Mouse (Mus musculus): ENCODE measurements at regions not wholly inside any gene's neighbourhood (a gene's known extent, or its start where the extent isn't known, plus 50 kb on each side); places are given as distances from the start of the nearest gene placed in this dataset.
A peak's percentile ranks its signal among the peaks of the same experiment; 100 is the strongest.

DNA sequence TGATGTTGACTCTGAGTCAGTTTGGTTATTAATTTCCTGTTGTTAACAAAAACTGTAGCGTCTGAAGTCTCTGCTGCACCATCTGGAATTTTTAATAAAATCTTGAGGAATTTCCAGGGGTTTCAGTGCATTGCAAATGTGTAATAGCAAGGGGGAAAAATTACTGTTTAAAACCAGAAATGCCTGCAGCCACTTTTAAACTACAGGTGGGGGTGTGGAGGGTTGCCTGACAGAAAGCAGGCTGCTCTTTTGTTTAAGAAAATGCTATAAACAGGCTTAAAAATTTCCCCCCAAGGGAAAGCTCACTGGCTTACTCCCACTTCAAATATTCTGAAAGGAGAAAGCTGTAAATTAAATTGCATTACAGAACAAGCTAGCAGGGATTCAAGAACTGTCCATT, 71.8 kb upstream of the Gjb5 start:
- in situ Hi-C loops (cut with MboI; ENCODE audit: low sequenced_read_pairs in 2 of 2, unreplicated experiment in 2 of 2), result no loop called here
- no peak overlapping the region for H3K27ac ChIP-seq (ENCODE audit: insufficient read depth, low read depth, low read length, poor library complexity, severe bottlenecking)
- peaks cover 0 to 1% of the 10 kb centered on the region in 2 experiments; a peak in 1 of 4 replicates for H3K4me1 ChIP-seq (ENCODE audit: control insufficient read depth in 2 of 2, insufficient read depth in 2 of 2, low read length in 2 of 2, poor library complexity in 1 of 2)
- H3K4me3 ChIP-seq (ENCODE audit: insufficient read depth in 1 of 2, low read depth in 1 of 2, low read length in 2 of 2, poor library complexity in 1 of 2, severe bottlenecking in 1 of 2), result no peak overlapping the region
- no peaks in the 10 kb centered on the region for H3K9me3 ChIP-seq (ENCODE audit: control insufficient read depth, insufficient read depth, low read depth, low read length)
- DNase-seq (ENCODE audit: low read depth, low spot score), result no peak
- no peak for TF ChIP-seq ZC3H11A (IDR thresholded peaks at IDR 0.05; ENCODE audit: borderline replicate concordance, low read depth, low read length)
- TF ChIP-seq HCFC1 (IDR thresholded peaks at IDR 0.05; ENCODE audit: borderline replicate concordance, insufficient read depth, low read length), result no peak
- no peak for TF ChIP-seq ZNF384 (IDR thresholded peaks at IDR 0.05; ENCODE audit: low read depth, low read length)
- no peaks in the 10 kb centered on the region for H3K36me3 ChIP-seq (ENCODE audit: control insufficient read depth, insufficient read depth, low read length, poor library complexity, severe bottlenecking)
- H3K9ac ChIP-seq (ENCODE audit: insufficient read depth, low read depth, low read length, poor library complexity, severe bottlenecking), result no peak overlapping the region

DNA sequence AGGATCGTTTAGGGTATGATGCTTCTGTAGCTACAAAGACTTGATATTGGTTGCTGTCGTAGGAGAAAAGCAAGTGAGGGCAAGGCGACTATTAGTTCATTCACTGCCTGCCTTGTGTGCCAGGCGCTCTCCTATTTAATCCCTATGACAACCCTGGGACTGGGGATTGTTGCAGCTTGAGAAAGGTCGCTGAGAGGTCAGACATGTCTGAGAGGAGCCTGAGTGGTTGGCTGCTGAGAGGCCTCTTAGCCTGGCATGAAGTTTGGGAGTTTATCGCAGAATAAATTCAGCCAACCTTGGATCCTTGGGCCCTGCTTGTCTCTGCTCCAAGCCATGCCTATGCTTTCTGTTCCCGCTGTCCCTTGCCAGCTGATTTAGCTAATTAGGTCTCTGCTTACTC, 65.9 kb upstream of the Gjb5 start:
- Histone ChIP-seq H3K4me3 (ENCODE audit: insufficient read depth in 1 of 2, low read depth in 1 of 2, low read length in 2 of 2, poor library complexity in 1 of 2, severe bottlenecking in 1 of 2) (no peak overlapping the region), H3K36me3 (ENCODE audit: control insufficient read depth, insufficient read depth, low read length, poor library complexity, severe bottlenecking) (no peaks in the 10 kb centered on the region), H3K27ac (ENCODE audit: insufficient read depth, low read depth, low read length, poor library complexity, severe bottlenecking) (no peak overlapping the region), H3K9me3 (ENCODE audit: control insufficient read depth, insufficient read depth, low read depth, low read length) (no peaks in the 10 kb centered on the region), H3K4me1 (ENCODE audit: control insufficient read depth in 2 of 2, insufficient read depth in 2 of 2, low read length in 2 of 2, poor library complexity in 1 of 2) (no peaks in the 10 kb centered on the region; a peak in 1 of 4 replicates), H3K9ac (ENCODE audit: insufficient read depth, low read depth, low read length, poor library complexity, severe bottlenecking) (no peak overlapping the region)
- DNase-seq (ENCODE audit: low read depth, low spot score), result no peak
- in situ Hi-C loops (cut with MboI; ENCODE audit: low sequenced_read_pairs in 2 of 2, unreplicated experiment in 2 of 2), result no loop called here
- TF ChIP-seq ZNF384 (IDR thresholded peaks at IDR 0.05; ENCODE audit: low read depth, low read length), result no peak
- TF ChIP-seq ZC3H11A (IDR thresholded peaks at IDR 0.05; ENCODE audit: borderline replicate concordance, low read depth, low read length), result no peak
- no peak for TF ChIP-seq CHD2 (IDR thresholded peaks at IDR 0.05; ENCODE audit: low read depth, low read length)
- no peak for TF ChIP-seq MAFK (IDR thresholded peaks at IDR 0.05; ENCODE audit: insufficient read depth, low read depth, low read length)
- no peak for TF ChIP-seq HCFC1 (IDR thresholded peaks at IDR 0.05; ENCODE audit: borderline replicate concordance, insufficient read depth, low read length)

DNA sequence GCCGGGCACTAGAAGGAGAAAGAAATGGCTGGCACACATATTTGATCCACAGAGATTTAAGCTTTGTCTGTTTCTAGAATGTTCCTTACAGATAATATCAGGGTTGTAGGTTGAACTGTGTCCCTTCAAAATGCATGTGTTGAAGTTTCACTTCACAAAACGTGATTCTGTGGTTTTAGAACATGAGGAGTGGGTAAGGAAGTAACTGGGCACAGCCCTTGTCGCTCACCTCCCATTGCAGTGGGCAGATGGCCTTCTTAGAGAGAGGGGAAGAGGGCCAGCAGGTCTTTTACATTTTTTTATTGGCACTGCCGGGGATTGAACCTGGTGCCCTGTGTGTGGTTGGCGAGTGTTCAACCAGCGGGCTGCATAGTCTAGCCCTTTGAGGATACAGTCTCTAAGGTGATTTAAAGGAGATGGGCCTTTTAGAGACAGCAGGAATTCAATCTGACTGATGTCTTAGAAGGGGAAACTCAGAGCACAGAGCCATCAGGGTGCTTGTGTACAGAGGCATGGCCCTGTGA, 64.0 kb upstream of the Gjb5 start:
- Histone ChIP-seq H3K36me3 (ENCODE audit: control insufficient read depth, insufficient read depth, low read length, poor library complexity, severe bottlenecking) (no peaks in the 10 kb centered on the region), H3K4me1 (ENCODE audit: control insufficient read depth in 2 of 2, insufficient read depth in 2 of 2, low read length in 2 of 2, poor library complexity in 1 of 2) (no peaks in the 10 kb centered on the region; a peak in 1 of 4 replicates), H3K9me3 (ENCODE audit: control insufficient read depth, insufficient read depth, low read depth, low read length) (no peaks in the 10 kb centered on the region), H3K9ac (ENCODE audit: insufficient read depth, low read depth, low read length, poor library complexity, severe bottlenecking) (no peak overlapping the region), H3K4me3 (ENCODE audit: insufficient read depth in 1 of 2, low read depth in 1 of 2, low read length in 2 of 2, poor library complexity in 1 of 2, severe bottlenecking in 1 of 2) (no peak overlapping the region), H3K27ac (ENCODE audit: insufficient read depth, low read depth, low read length, poor library complexity, severe bottlenecking) (no peak overlapping the region)
- TF ChIP-seq CHD2 (IDR thresholded peaks at IDR 0.05; ENCODE audit: low read depth, low read length), result no peak
- TF ChIP-seq ZNF384 (IDR thresholded peaks at IDR 0.05; ENCODE audit: low read depth, low read length), result no peak
- TF ChIP-seq ZC3H11A (IDR thresholded peaks at IDR 0.05; ENCODE audit: borderline replicate concordance, low read depth, low read length), result no peak
- TF ChIP-seq HCFC1 (IDR thresholded peaks at IDR 0.05; ENCODE audit: borderline replicate concordance, insufficient read depth, low read length), result no peak
- no peak for TF ChIP-seq MAFK (IDR thresholded peaks at IDR 0.05; ENCODE audit: insufficient read depth, low read depth, low read length)
- DNase-seq (ENCODE audit: low read depth, low spot score), result no peak
- in situ Hi-C loops (cut with MboI; ENCODE audit: low sequenced_read_pairs in 2 of 2, unreplicated experiment in 2 of 2), result no loop called here

DNA sequence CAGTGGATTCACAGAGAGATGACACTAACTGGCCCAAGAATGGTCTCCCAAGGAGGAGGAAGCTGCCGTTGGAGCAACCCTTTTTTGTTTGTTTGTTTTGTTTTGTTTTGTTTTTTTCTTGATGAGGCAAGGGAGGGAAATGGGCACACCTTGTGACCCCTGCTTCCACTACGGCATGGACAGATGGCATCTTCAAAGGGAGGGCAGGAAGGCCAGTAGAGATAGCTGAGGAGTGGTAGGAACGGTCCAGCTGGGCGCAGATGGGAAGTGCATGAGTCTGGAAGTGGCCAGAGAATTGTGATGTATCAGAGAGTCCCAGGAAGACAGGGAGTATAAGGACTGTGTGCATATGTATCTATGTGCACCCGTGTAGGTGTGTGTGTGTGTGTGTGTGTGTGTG, 63.1 kb upstream of the Gjb5 start:
- H3K4me1 ChIP-seq (ENCODE audit: control insufficient read depth in 2 of 2, insufficient read depth in 2 of 2, low read length in 2 of 2, poor library complexity in 1 of 2), result no peaks in the 10 kb centered on the region; a peak in 1 of 4 replicates
- H3K9ac ChIP-seq (ENCODE audit: insufficient read depth, low read depth, low read length, poor library complexity, severe bottlenecking), result no peak overlapping the region
- no peaks in the 10 kb centered on the region for H3K9me3 ChIP-seq (ENCODE audit: control insufficient read depth, insufficient read depth, low read depth, low read length)
- TF ChIP-seq HCFC1 (IDR thresholded peaks at IDR 0.05; ENCODE audit: borderline replicate concordance, insufficient read depth, low read length) (no peak), ZC3H11A (IDR thresholded peaks at IDR 0.05; ENCODE audit: borderline replicate concordance, low read depth, low read length) (no peak), ZNF384 (IDR thresholded peaks at IDR 0.05; ENCODE audit: low read depth, low read length) (no peak), MAFK (IDR thresholded peaks at IDR 0.05; ENCODE audit: insufficient read depth, low read depth, low read length) (no peak), CHD2 (IDR thresholded peaks at IDR 0.05; ENCODE audit: low read depth, low read length) (no peak)
- H3K27ac ChIP-seq (ENCODE audit: insufficient read depth, low read depth, low read length, poor library complexity, severe bottlenecking), result no peak overlapping the region
- in situ Hi-C loops (cut with MboI; ENCODE audit: low sequenced_read_pairs in 2 of 2, unreplicated experiment in 2 of 2), result no loop called here
- no peak overlapping the region for H3K4me3 ChIP-seq (ENCODE audit: insufficient read depth in 1 of 2, low read depth in 1 of 2, low read length in 2 of 2, poor library complexity in 1 of 2, severe bottlenecking in 1 of 2)
- no peaks in the 10 kb centered on the region for H3K36me3 ChIP-seq (ENCODE audit: control insufficient read depth, insufficient read depth, low read length, poor library complexity, severe bottlenecking)
- DNase-seq (ENCODE audit: low read depth, low spot score), result no peak

DNA sequence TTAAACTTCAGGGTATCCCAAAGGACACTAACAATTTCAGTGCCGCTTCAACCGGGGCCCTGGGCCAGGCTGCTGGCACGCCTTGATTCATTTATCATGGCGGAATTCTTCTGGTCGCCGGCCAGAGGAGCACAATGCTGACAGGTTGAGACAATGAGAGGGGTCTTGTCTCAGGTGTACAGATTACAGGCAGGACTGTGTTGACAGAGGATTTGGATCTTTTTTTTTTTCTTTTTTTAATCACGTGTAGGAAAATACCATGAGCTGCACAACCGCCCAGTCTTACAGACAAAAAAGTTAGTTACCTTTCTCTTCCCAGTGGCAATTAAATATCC, 61.8 kb upstream of the Gjb5 start:
- no peak for DNase-seq (ENCODE audit: low read depth, low spot score)
- H3K4me1 ChIP-seq (ENCODE audit: control insufficient read depth in 2 of 2, insufficient read depth in 2 of 2, low read length in 2 of 2, poor library complexity in 1 of 2), result peaks cover 0 to 2% of the 10 kb centered on the region in 2 experiments; a peak in 2 of 4 replicates
- no peaks in the 10 kb centered on the region for H3K9me3 ChIP-seq (ENCODE audit: control insufficient read depth, insufficient read depth, low read depth, low read length)
- no peaks in the 10 kb centered on the region for H3K36me3 ChIP-seq (ENCODE audit: control insufficient read depth, insufficient read depth, low read length, poor library complexity, severe bottlenecking)
- no peak overlapping the region for H3K27ac ChIP-seq (ENCODE audit: insufficient read depth, low read depth, low read length, poor library complexity, severe bottlenecking)
- in situ Hi-C loops (cut with MboI; ENCODE audit: low sequenced_read_pairs in 2 of 2, unreplicated experiment in 2 of 2), result no loop called here
- H3K4me3 ChIP-seq (ENCODE audit: insufficient read depth in 1 of 2, low read depth in 1 of 2, low read length in 2 of 2, poor library complexity in 1 of 2, severe bottlenecking in 1 of 2), result peak overlapping the region; percentile 4 to 41; a peak in 2 of 4 replicates
- peak overlapping the region; percentile 16; the same call in 1 of the 2 replicates for H3K9ac ChIP-seq (ENCODE audit: insufficient read depth, low read depth, low read length, poor library complexity, severe bottlenecking)
- TF ChIP-seq CHD2 (IDR thresholded peaks at IDR 0.05; ENCODE audit: low read depth, low read length), result no peak
- TF ChIP-seq ZNF384 (IDR thresholded peaks at IDR 0.05; ENCODE audit: low read depth, low read length), result no peak
- no peak for TF ChIP-seq MAFK (IDR thresholded peaks at IDR 0.05; ENCODE audit: insufficient read depth, low read depth, low read length)
- no peak for TF ChIP-seq ZC3H11A (IDR thresholded peaks at IDR 0.05; ENCODE audit: borderline replicate concordance, low read depth, low read length)
- TF ChIP-seq HCFC1 (IDR thresholded peaks at IDR 0.05; ENCODE audit: borderline replicate concordance, insufficient read depth, low read length), result no peak
